Mouse (Mus musculus) E14TG2a.4 (cell line): ENCODE results near the gene Kpna2.

Experiments
- CTCF ChIP-seq: conservative IDR thresholded peaks from 2 replicates; pipeline ENCODE4 v1.5.1; 2014; ENCODE audit warnings: low read length
- NANOG ChIP-seq: IDR thresholded peaks from 2 replicates; pipeline ENCODE4 v1.6.1; 2014; ENCODE audit warnings: borderline replicate concordance, low read length, mixed read lengths

GRCm38 (mm10) chr11:106959121-106959520 is 40.2 kb downstream of the Kpna2 start:
- no peak for TF ChIP-seq NANOG
- no peak for TF ChIP-seq CTCF
